Mouse (Mus musculus): ENCODE data around the gene Tgm5. TPM values are rescaled to one million over a fixed set of nuclear protein-coding genes. Genes with fewer than 3 reads are reported as not detected.
"Not testable (repeated sequence)": the region's sequence is repeated elsewhere in the genome, so short reads cannot be mapped to it uniquely, and the experiment has no call there.

The Tgm5 gene
- polyA plus RNA-seq, 1 experiment from 2014 or later, result not detected

- no peaks in the 10 kb centered on the region for H3K4me1 ChIP-seq (replicated peaks)
- H3K27me3 ChIP-seq (ENCODE audit: insufficient read depth, poor library complexity, severe bottlenecking), result no peaks in the 10 kb centered on the region
- no peak overlapping the region for H3K27ac ChIP-seq
- no peaks in the 10 kb centered on the region for H3K9me3 ChIP-seq
- no peak overlapping the region for H3K4me3 ChIP-seq
- no peak for DNase-seq (ENCODE audit: low spot score)
- 83% methylated on average over 7 of the region's 7 CpGs for WGBS
- H3K36me3 ChIP-seq, result no peaks in the 10 kb centered on the region
These were observed 10.9 kb downstream of the Tgm5 start for GRCm38 (mm10) chr2:121074747-121075146.

GRCm38 (mm10) chr2:121071871-121072270 is 13.8 kb downstream of the Tgm5 start:
- Histone ChIP-seq H3K27me3 (ENCODE audit: insufficient read depth, poor library complexity, severe bottlenecking) (no peaks in the 10 kb centered on the region), H3K27ac (no peak overlapping the region), H3K9me3 (no peaks in the 10 kb centered on the region), H3K4me3 (no peak overlapping the region), H3K4me1 (replicated peaks) (no peaks in the 10 kb centered on the region), H3K36me3 (no peaks in the 10 kb centered on the region)
- 82% methylated on average over 6 of the region's 6 CpGs for WGBS
- no peak for DNase-seq (ENCODE audit: low spot score)

GRCm38 (mm10) chr2:121069506-121069905 is 16.1 kb downstream of the Tgm5 start:
- H3K36me3 ChIP-seq, result no peaks in the 10 kb centered on the region
- no peaks in the 10 kb centered on the region for H3K9me3 ChIP-seq
- 70% methylated on average over 6 of the region's 6 CpGs for WGBS
- no peak overlapping the region for H3K4me3 ChIP-seq
- no peak for DNase-seq (ENCODE audit: low spot score)
- H3K27me3 ChIP-seq (ENCODE audit: insufficient read depth, poor library complexity, severe bottlenecking), result no peaks in the 10 kb centered on the region
- H3K27ac ChIP-seq, result no peak overlapping the region
- H3K4me1 ChIP-seq (replicated peaks), result no peaks in the 10 kb centered on the region

GRCm38 (mm10) chr2:121067116-121067515 is 18.5 kb downstream of the Tgm5 start:
- Histone ChIP-seq H3K4me1 (replicated peaks) (no peaks in the 10 kb centered on the region), H3K27ac (no peak overlapping the region), H3K4me3 (no peak overlapping the region), H3K9me3 (no peaks in the 10 kb centered on the region), H3K36me3 (no peaks in the 10 kb centered on the region), H3K27me3 (ENCODE audit: insufficient read depth, poor library complexity, severe bottlenecking) (no peaks in the 10 kb centered on the region)
- DNase-seq (ENCODE audit: low spot score), result no peak
- WGBS, result 72% methylated on average over 4 of the region's 4 CpGs

GRCm38 (mm10) chr2:121061315-121061714 is 24.3 kb downstream of the Tgm5 start:
- no peak overlapping the region for H3K27ac ChIP-seq
- no peak for DNase-seq (ENCODE audit: low spot score)
- H3K36me3 ChIP-seq, result no peaks in the 10 kb centered on the region
- H3K4me1 ChIP-seq (replicated peaks), result no peaks in the 10 kb centered on the region
- H3K4me3 ChIP-seq, result no peak overlapping the region
- H3K9me3 ChIP-seq, result no peaks in the 10 kb centered on the region
- H3K27me3 ChIP-seq (ENCODE audit: insufficient read depth, poor library complexity, severe bottlenecking), result no peaks in the 10 kb centered on the region
- 91% methylated on average over 2 of the region's 2 CpGs for WGBS

- H3K27me3 ChIP-seq (ENCODE audit: insufficient read depth, poor library complexity, severe bottlenecking), result no peaks in the 10 kb centered on the region
- H3K9me3 ChIP-seq, result no peaks in the 10 kb centered on the region
- H3K27ac ChIP-seq, result no peak overlapping the region
- 72% methylated on average over 6 of the region's 6 CpGs for WGBS
- H3K4me3 ChIP-seq, result no peak overlapping the region
- no peaks in the 10 kb centered on the region for H3K4me1 ChIP-seq (replicated peaks)
- no peak for DNase-seq (ENCODE audit: low spot score)
- no peaks in the 10 kb centered on the region for H3K36me3 ChIP-seq
These were observed 27.6 kb downstream of the Tgm5 start for GRCm38 (mm10) chr2:121057997-121058396.

- WGBS, result 86% methylated on average over 6 of the region's 6 CpGs
These were observed 29.7 kb downstream of the Tgm5 start for GRCm38 (mm10) chr2:121055915-121056314.

GRCm38 (mm10) chr2:121054060-121054459 is 31.6 kb downstream of the Tgm5 start:
- H3K36me3 ChIP-seq, result no peaks in the 10 kb centered on the region
- no peak for DNase-seq (ENCODE audit: low spot score)
- H3K9me3 ChIP-seq, result no peaks in the 10 kb centered on the region
- no peaks in the 10 kb centered on the region for H3K27me3 ChIP-seq (ENCODE audit: insufficient read depth, poor library complexity, severe bottlenecking)
- no peak overlapping the region for H3K27ac ChIP-seq
- no peaks in the 10 kb centered on the region for H3K4me1 ChIP-seq (replicated peaks)
- H3K4me3 ChIP-seq, result no peak overlapping the region
- 86% methylated on average over 2 of the region's 2 CpGs for whole genome bisulfite sequencing

More at GRCm38 (mm10) chr2:121055915-121056314, 29.7 kb downstream of the Tgm5 start:
- Histone ChIP-seq H3K36me3 (no peaks in the 10 kb centered on the region), H3K27ac (no peak overlapping the region), H3K9me3 (no peaks in the 10 kb centered on the region), H3K4me3 (no peak overlapping the region), H3K27me3 (ENCODE audit: insufficient read depth, poor library complexity, severe bottlenecking) (no peaks in the 10 kb centered on the region), H3K4me1 (replicated peaks) (no peaks in the 10 kb centered on the region)
- no peak for DNase-seq (ENCODE audit: low spot score)

- Histone ChIP-seq H3K9me3 (no peaks in the 10 kb centered on the region), H3K36me3 (no peaks in the 10 kb centered on the region), H3K27me3 (ENCODE audit: insufficient read depth, poor library complexity, severe bottlenecking) (no peaks in the 10 kb centered on the region), H3K27ac (no peak overlapping the region), H3K4me1 (replicated peaks) (no peaks in the 10 kb centered on the region), H3K4me3 (no peak overlapping the region)
- no peak for DNase-seq (ENCODE audit: low spot score)
- WGBS, result 92% methylated on average over 5 of the region's 5 CpGs
These were observed 33.5 kb downstream of the Tgm5 start for GRCm38 (mm10) chr2:121052176-121052575.

- H3K27me3 ChIP-seq (ENCODE audit: insufficient read depth, poor library complexity, severe bottlenecking), result no peaks in the 10 kb centered on the region
- no peak overlapping the region for H3K27ac ChIP-seq
- no peaks in the 10 kb centered on the region for H3K4me1 ChIP-seq (replicated peaks)
- WGBS, result 71% methylated on average over 4 of the region's 4 CpGs
- no peak overlapping the region for H3K4me3 ChIP-seq
- H3K9me3 ChIP-seq, result no peaks in the 10 kb centered on the region
- no peak for DNase-seq (ENCODE audit: low spot score)
- no peaks in the 10 kb centered on the region for H3K36me3 ChIP-seq
These were observed 40.0 kb downstream of the Tgm5 start for GRCm38 (mm10) chr2:121045653-121046052.

GRCm38 (mm10) chr2:121041098-121041497 is 44.5 kb downstream of the Tgm5 start:
- no peaks in the 10 kb centered on the region for H3K4me1 ChIP-seq (replicated peaks)
- WGBS, result 55% methylated on average over 5 of the region's 5 CpGs
- no peak overlapping the region for H3K4me3 ChIP-seq
- no peaks in the 10 kb centered on the region for H3K36me3 ChIP-seq
- H3K27ac ChIP-seq, result no peak overlapping the region
- H3K27me3 ChIP-seq (ENCODE audit: insufficient read depth, poor library complexity, severe bottlenecking), result no peaks in the 10 kb centered on the region
- no peaks in the 10 kb centered on the region for H3K9me3 ChIP-seq
- DNase-seq (ENCODE audit: low spot score), result no peak

- no peaks in the 10 kb centered on the region for H3K9me3 ChIP-seq
- no peak overlapping the region for H3K4me3 ChIP-seq
- no peak for DNase-seq (ENCODE audit: low spot score)
- no peaks in the 10 kb centered on the region for H3K36me3 ChIP-seq
- no peaks in the 10 kb centered on the region for H3K4me1 ChIP-seq (replicated peaks)
- H3K27me3 ChIP-seq (ENCODE audit: insufficient read depth, poor library complexity, severe bottlenecking), result no peaks in the 10 kb centered on the region
- no peak overlapping the region for H3K27ac ChIP-seq
- 92% methylated on average over 1 of the region's 1 CpGs for WGBS
These were observed 46.3 kb downstream of the Tgm5 start for GRCm38 (mm10) chr2:121039382-121039781.

GRCm38 (mm10) chr2:121038851-121039250 is 46.8 kb downstream of the Tgm5 start:
- H3K9me3 ChIP-seq; DNase-seq (ENCODE audit: low spot score); H3K4me3 ChIP-seq; H3K4me1 ChIP-seq (replicated peaks); H3K27me3 ChIP-seq (ENCODE audit: insufficient read depth, poor library complexity, severe bottlenecking); H3K27ac ChIP-seq; H3K36me3 ChIP-seq: not testable (repeated sequence)
- WGBS, result 89% methylated on average over 1 of the region's 1 CpGs

- Histone ChIP-seq H3K9me3 (no peaks in the 10 kb centered on the region), H3K4me1 (replicated peaks) (no peaks in the 10 kb centered on the region), H3K4me3 (no peak within 1 kb of the TSS), H3K27ac (no peak within 1 kb of the TSS), H3K27me3 (ENCODE audit: insufficient read depth, poor library complexity, severe bottlenecking) (no peaks in the 10 kb centered on the region), H3K36me3 (no peaks in the 10 kb centered on the region)
- no peak for DNase-seq (ENCODE audit: low spot score)
- 68% methylated on average over 5 of the region's 5 CpGs for WGBS
These were observed 48.8 kb downstream of the Tgm5 start, which contains the start of gene Epb42 for GRCm38 (mm10) chr2:121036733-121037341. Gene Epb42, minus strand, starts transcription at chr2:121037072.

Measured in hindbrain, embryonic 10.5 days (tissue).